Mouse (Mus musculus): ENCODE results near the gene Proser3. TPM values are rescaled to one million over a fixed set of nuclear protein-coding genes. Genes with fewer than 3 reads are reported as not detected.
"Not testable (repeated sequence)": the region's sequence is repeated elsewhere in the genome, so short reads cannot be mapped to it uniquely, and the experiment has no call there.

The Proser3 gene
- total RNA-seq, 2 experiments from 2014 or later = 3.0 to 6.4 TPM

DNA sequence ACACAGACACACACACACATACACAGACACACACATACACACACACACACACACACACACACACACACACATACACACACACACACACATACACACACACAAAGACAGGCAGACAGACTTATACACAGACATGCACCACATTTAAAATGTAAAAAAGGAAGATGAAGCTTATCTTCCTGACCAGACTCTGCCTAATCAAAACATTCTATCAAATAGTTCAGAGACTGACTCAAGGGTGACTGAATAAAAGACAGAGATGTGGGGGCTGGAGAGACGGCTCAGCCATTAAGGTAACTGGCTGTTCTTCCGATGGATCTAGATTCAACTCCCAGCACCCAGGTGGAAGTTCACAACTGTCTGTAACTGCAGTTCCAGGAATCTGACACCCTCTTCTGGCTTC lies 7.8 kb downstream of the Proser3 start:
- no peak for DNase-seq

DNA sequence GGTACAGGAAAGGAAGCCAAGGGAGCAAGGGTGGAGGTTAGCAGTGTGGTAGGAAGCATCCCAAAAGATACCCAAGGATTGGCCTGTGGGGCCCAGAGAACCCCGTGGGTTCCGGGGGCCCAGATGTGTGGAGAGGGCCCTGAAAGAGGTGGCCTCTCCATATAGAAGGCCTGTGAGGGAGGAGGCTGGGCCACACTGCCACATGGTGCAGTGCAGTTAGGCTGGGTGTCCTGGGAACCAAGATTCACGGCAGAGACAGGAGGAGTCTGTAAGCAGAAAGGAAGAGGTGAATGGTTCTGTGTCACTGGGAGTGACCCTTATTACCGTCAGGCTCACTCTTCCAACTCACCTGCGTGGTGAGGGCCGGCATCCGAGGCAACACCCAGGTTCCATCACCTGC lies 11.5 kb downstream of the Proser3 start:
- DNase-seq = no peak

DNA sequence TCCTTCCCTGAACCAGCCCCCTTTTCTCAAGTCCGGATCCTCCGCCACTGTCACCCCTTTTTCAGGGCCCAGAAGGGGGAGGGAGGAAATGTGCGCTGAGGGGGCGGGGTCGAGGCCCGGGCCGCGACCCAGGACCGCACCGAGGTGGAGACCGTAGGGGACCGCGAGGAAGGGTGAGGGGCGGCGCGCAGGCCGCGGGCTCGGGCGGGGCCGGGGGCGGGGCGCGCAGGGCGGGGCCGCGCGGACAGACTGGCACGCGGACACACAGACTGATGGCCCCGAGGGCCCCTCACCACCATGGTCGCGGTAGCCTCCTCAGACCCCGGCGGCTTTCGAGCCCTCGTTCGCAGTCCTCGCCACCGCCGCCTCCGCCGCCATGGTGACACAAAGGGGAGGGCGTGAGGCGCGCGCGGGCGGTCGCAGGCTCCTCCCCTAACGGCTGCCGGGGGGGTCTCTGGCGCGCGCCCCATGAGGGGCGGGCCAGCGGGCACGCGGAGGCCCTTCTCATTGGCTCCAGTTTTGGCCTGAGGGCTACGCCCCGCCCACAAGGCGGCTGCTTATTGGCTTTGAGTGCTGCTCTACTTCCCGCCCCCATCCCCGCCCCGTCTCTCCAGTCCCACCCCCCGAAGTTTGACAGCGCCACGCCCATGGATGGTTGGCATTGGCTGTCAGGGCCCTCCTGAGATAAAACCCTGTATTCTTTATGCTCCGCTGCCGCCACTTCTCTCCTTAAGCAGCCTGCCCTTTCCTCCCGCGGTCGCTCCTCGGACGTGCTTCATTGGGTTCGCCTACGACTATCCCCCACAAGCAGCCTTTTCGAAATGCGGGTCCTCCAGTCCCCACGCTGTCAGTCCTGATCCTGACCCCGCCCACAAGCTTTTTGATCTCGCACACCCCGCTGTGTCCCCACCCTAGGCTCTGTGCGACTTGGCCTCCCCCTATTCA lies 17.2 kb downstream of the Proser3 start, which contains the start of gene Arhgap33:
Gene Arhgap33, minus strand, starts transcription at position 428 of the 945 bp plus-strand sequence.
- peak; percentile 96 for DNase-seq

DNA sequence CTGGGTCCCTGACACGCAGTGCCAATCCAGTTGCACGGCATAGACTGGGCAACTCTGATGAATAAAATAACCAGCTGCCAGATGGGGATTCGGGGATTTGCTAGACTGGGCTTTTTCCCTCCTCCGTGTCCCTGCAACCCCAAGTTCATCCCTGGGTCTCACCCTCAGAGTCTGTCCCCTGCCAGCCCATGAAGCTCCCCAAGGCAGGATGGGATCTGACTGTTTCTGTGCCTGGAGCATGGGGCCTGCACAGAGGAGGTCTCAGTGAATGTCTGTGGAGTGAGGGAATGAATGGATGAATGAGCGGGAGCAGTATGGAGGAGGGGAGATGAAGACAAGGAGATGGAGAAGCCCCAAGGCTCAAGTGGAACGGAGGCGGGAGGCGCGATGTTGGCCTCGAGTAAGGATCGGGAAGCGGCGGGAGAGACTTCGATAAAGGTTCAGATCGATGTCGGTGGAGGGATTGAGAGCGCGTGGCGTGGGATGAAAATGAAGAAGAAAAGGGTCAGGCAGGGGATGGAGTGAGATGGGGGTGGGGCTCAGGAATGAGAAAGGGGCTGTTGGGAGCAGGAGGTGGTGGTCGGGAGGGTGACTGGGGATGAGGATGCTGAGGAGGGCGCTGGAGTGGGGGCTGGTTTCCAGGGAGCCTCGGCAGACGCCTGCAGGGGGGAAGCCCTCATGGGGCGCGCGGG lies 18.0 kb downstream of the Proser3 start:
- DNase-seq = no peak

DNA sequence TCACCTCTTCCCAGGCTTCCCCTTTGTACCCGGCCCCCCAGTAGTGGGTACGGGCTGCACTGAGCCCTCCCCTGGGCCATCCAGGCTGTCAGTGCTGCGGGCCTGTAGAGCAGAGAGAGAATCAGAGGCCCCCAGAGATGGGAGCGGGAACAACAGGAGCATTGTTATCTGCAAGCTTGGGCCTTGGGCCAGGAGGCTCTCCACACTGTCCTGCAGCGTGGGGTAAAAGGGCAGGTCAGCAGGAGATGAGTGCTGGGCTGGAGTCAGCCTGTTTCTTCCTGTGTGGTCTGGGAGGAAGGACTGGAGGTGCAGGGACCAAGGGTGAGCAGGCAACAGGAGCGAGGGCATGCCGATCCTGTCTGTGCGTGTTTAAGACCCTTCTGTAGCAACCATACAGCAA lies 19.2 kb downstream of the Proser3 start:
- DNase-seq = no peak

DNA sequence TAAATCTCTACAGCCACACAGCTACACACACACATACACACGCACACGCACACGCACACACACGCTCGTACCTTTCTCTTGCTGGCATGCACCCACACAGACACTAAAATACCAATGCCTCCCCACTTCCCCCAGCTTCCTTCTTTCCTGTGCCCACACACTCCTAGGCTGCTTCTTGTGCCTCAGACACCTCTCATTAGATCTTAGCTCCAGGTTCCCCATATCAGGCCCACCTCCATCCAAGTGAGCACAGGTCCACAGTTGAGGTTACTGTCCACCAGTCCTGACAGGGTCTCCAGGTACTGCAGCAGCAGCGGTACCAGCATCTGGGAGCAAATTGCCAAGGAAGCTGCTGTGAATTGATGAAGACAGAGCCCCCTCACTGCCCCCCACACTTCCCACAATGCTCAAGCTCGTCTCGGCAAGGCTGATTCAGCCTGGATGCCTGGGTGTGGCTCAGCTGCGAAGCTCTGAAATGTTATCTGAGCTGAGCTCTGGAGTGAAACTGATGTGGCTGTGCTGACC lies 20.7 kb downstream of the Proser3 start:
- DNase-seq = no peak

DNA sequence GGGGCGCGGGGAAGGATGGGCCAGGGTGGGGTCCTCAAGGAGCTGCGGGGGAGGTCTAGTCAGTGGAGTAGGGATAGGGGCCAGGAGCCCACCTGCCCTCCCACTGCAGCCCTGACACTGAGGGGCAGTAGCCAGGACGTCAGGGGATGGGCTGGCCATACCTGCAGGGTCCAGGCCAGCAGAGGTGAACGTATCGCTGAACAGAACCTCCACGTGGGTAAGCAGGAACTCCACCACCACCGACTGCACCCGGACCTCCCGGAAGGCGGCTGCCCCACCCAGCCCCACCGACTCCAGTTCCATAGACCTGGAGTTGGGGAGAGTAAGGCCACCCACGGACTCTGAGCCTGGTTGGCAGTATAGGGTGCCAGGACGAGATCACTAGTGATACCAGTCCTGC lies 25.1 kb downstream of the Proser3 start:
- DNase-seq = no peak

DNA sequence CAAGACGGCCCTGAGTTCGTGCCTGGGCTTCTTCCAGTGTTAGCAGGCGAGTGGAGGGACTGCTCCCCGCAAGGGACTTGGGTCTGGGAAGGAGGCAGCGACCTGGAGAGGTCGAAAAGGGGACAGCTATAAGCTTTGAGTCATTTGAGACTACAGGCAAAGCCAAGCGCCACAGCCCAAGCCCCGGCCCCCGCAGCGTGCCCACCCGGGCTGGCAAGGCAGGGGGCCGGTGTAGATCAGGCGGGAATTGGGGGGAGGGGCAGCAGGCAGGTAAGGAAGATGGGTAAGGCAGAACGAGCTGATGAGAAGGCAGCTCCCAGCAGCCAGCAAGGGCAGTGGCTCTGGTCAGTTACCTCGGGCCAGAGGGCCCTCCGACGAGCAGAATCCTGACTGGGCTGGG lies 25.7 kb downstream of the Proser3 start:
- DNase-seq = no peak

DNA sequence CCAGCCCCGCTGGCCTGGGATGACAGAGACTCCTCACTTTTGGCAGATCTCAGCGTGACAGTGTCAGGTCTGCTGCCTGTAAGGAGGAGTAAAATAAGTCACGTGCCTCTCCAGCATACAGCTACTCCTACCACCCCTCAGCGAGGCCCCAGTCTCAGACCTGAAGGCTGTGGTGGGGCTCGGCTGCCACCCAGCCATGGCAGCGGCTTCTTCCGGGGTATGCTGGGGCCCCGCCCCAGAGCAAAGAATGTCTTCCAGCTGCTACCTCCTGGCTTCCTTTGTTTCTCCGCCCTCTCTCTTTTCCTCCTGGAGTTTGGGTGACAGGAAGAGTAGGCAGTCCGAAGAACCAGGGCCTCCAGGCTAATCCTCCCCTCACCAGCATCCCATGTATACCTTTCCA lies 26.1 kb downstream of the Proser3 start:
- DNase-seq = no peak

DNA sequence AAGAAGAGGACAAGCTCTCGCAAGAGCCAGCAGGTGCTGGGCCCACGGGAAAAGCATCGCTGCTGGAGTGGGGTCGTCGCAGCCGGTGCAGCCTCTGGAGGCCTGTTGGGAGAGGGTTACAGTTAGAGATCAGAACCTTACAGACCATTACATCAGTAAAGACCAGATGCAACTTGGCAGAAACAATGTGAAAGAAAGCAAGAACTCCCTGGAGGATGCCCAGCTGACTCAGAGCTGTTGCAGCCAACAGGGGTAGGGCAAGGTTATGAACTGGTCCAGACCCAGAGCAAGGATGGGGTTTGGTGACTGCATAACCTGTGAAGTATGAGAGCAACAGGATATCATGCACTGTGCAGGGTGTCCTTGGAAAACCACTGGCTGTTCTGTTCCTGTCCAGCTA lies 27.6 kb downstream of the Proser3 start:
- DNase-seq = no peak

DNA sequence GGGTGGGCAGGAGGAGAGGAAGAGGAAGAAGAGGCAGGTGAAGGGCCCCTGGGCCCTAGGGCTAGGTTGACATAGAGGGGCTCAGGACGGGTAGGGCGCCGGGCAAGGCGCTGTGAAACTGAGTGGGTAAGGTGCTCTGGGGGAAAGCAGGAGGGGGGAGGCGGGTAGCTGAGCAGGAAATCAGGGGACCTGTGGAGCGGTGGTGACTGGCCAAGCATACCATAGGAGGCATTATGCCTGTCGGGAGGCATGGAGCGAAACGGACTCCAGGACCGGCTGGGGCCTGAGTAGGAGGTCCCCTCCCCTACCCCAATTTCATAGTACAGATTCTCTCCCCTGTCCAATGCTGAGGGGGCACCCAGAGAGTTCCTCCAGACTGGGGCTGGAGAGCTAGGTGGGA lies 29.2 kb downstream of the Proser3 start:
- no peak for DNase-seq

DNA sequence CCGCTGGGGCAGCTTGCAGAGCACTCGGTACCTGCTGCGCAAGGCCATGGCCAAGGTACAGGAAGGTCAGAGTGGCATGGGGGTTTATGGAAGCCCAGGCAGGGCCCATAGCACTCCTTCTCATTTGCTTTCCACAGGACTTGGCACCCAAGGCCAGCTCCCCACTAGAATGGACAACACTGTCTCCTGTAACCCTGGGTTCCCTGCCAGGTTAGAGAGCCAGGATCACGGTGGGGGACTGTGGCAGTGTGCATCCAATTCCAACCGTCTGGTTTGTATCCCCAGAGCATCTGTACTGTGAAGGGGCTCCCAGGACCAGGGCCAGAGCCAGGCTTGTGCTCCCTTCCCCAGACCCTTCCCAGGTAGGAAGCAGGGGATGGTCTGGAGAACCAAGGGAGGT lies 31.2 kb downstream of the Proser3 start:
- DNase-seq = no peak

DNA sequence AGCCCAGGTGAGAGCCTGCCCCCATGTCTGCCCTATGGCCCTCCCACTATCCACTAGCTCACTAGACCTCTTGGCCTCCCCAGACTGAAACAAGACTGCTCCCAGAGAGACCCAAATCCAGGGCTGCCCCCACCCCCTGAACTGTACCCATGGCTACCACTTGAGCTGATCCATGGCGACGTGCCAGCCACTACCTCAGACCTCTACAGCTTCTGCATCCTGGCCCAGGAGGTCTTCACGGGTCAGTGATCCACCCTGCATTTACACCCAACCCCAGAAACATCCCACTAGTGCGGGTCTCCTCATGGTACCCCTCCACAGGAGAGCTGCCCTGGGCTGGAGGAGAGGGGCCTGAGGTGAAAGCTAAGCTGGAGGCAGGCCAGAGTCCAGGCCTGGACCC lies 31.7 kb downstream of the Proser3 start:
- DNase-seq = no peak

DNA sequence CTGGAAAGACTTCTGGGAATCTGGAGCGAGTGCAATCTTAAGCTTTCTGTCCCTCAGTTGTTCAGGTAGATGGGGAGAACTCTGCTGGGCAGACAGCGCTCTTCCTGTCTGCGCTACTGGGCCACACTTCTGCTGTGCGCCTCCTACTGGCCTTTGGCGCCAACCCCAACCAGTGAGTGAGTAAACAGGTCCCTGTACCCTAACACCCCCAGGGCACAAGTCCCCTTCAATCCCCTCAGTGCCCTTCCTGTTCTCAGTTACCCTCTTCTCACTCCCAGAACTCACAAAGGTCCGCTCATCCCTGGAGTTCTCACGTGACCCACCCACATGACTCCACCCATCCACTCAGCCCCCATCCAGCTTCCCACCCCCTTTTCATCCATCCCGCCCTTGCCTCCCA lies 33.8 kb downstream of the Proser3 start:
- no peak for DNase-seq

DNA sequence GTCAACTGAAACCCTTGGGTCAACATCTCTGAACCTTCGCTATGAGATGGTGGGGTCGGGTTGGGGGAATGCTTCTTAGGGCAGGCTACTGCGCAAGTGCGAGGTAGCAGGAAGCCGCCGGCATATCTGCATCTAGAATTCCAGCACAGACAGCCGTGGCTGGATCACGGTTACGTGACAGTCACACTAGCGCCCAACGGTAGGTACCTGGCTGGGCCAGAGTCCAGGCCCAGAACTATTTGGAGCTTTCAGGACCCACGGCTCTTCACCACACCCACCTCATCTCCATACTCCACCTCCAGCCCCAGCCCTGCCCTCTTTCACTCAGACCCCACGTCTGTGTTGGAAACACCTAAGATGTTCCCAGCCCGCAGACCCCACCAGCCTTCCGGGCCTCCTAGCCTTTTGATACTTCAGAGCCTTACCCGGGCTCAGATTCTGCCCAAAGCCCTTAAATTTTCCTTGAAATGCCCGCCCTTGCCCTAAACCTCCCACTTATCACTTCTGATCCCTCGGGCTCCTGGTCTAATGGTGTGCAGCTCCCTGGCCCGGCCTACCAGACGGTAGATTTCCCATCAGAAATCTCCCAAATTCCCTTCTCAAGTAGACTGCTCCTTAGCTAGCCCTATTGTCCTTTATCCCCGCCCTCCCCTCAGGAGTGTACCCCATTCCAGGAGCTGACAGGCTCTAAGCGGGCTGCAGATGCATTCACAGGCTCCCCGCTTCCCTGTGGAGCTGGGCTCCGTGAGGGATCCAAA lies 36.9 kb downstream of the Proser3 start:
- no peak for DNase-seq

DNA sequence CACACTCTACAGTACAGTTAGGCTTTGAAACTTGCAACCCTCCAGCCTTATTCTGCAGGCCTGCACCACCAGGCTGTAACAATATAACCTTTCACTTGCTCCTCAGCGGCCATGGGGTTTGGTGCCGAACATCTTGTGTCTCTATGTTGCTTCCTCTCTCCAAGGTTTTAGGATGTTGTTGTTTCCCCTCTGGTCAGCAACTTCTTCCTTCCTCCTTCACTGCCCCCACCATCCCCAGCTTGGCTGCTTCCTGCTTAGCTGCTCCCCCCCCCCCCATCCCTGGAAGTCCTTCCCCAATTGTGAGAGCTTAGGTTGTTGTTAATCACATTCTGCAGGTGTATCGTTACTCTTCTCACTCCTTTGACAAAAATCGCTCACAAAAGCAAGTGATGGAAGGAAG lies 44.0 kb downstream of the Proser3 start:
- no peak for DNase-seq

DNA sequence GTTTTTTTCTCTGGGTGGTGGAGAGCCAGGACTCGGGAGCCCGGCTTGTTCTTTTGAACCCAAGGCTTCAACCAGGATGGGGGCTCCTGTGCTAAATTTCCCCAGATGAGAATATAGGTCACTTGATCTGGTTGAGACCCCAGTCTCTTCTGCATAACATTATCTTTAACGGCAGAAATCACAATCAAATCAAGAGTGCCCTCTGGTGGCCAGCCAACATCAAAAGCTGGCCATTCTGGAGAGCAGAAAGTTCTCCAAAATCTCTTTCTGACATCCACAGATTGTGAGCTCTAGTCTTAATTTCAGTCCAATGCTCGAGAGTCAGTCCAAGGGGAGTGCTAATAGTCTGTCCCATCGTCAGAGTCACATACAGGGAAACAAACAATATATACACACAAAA lies 50.9 kb downstream of the Proser3 start:
- not testable (repeated sequence) for DNase-seq

DNA sequence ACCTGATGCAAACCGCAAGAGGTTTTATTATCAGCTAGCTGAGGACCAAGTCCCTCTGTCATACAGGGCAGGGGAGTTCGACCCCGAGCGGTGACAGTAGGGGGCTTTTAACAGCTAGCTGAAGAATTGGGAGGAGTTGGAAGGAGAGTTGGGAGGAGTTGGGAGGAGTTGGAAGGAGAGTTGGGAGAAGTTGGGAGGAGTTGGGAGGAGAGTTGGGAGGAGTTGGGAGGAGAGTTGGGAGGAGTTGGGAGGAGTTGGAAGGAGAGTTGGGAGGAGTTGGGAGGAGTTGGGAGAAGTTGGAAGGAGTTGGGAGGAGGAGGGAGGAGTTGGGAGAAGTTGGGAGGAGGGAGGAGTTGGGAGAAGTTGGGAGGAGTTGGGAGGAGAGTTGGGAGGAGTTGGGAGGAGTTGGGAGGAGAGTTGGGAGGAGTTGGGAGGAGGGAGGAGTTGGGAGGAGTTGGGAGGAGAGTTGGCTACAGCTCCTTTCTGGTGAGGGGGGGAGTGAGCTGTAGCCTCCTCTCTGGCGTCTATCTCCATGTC lies 56.5 kb downstream of the Proser3 start:
- not testable (repeated sequence) for DNase-seq

DNA sequence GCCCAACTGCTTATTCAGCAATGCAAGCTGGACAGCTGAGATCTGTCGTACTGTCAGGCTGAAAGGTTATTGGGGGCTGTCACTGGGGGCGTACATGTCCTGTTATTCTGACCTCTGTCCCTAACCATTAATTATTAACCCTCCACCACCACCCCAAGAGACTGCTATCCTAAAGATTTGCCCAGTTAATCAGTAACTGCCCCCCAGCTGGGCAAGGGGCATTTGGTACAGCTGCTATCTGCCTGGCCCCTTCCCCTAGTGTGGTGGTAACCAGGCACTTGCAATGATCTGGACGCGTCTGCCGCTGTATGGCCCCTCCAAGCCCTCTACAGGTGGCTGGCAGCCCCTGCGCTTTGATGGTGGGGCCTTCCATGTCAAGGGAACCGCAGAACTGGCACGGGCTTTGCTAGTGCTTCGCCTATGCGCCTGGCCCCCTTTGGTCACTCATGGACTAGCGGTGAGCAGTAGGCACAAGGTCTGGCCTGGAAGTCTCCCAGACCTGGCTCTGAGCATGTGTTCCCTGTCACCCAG lies 58.6 kb downstream of the Proser3 start, which contains the start of gene Prodh2:
Gene Prodh2, plus strand, starts transcription at position 222 of the 531 bp plus-strand sequence.
- DNase-seq = no peak

DNA sequence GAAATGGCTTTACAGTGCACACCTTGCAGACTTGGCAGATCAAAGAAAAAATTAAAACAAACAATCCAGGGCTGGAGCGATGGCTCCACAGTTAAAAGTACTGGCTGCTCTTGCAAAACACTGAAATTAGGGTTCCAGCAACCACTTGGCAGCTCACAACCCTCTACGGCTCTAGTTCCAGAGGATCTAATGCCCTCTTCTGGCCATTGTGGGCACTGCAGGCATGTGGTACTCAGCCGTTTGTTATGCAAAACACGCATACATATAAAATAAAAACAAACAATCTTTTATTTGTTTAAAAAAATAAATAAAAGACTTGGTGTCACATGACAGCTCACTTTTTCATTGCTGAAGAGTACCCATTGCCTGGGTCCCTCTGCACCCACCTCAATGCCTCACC lies 59.3 kb downstream of the Proser3 start:
- peak; percentile 50 for DNase-seq

DNA sequence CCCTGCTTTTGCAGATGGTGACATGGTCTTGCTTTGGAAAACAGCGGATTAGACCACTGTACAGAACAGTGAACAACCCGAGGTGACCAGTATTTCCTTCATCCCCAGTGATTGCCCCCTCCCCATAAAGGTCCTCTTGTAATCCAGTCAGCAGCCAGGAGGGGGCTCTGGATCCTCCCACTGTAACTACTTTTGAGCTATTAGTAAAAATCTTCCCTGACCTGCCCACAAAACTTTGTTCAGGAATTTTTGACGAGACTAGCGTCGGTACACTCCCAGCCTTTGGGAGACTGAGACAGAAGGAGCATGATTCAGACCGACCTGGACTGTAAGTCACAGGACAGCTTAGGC lies 61.2 kb downstream of the Proser3 start:
- no peak for DNase-seq
